8 mouse cellular contexts compared by ENCODE assay signal in the genomic region with DNA sequence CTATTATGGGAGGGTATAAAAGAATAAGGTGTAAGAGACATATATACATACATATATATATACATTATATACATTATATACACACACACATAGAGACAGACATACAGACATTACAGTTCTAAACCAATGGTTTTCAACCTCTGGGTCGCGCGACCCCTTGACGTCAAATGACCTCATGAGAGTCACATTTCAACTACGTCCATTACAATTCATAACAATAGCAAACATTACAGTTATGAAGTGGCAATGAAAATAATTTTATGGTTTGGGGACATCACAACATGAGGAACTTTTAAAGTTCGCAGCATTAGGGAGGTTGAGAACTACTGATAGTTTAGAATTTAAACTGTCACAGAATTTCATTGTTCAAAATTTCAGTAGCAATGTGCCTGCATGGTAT. TPM values are rescaled to one million over a fixed set of nuclear protein-coding genes. Genes with fewer than 3 reads are reported as not detected.
A peak's percentile ranks its signal among the peaks of the same experiment; 100 is the strongest.
DNase-seq lines count a peak whose midpoint lies in the region; ATAC-seq and TF ChIP-seq lines count a peak whose summit lies in the region.

No protein-coding gene starts in this region.

- no peak overlapping the region for H3K27ac ChIP-seq in kidney, embryonic 16.5 days (ENCODE audit: low read length)
- no peak overlapping the region for H3K27ac ChIP-seq in embryonic fibroblast, embryonic 13.5 days (ENCODE audit: insufficient read depth, low read length)
- H3K27ac ChIP-seq in intestine, embryonic 14.5 days (ENCODE audit: low read depth): no peak overlapping the region
- H3K27ac ChIP-seq in midbrain, embryonic 15.5 days: no peak overlapping the region

- no peaks in the 10 kb centered on the region for H3K36me3 ChIP-seq in kidney, embryonic 16.5 days (ENCODE audit: insufficient read depth, low read length)
- H3K36me3 ChIP-seq in intestine, embryonic 14.5 days (ENCODE audit: control insufficient read depth, insufficient read depth, low read length): no peaks in the 10 kb centered on the region
- H3K36me3 ChIP-seq in midbrain, embryonic 15.5 days (replicated peaks): no peaks in the 10 kb centered on the region

- peak overlapping the region; percentile 97; the same call in 1 of the 2 replicates for H3K9ac ChIP-seq in kidney, embryonic 16.5 days (replicated peaks; ENCODE audit: low read length)
- peak overlapping the region; percentile 95 for H3K9ac ChIP-seq in intestine, embryonic 14.5 days (ENCODE audit: low read length)
- 0 out of 2 replicates have a peak overlapping the region, but pooled peaks have one; percentile 89 for H3K9ac ChIP-seq in midbrain, embryonic 15.5 days

- TF ChIP-seq POLR2A in embryonic fibroblast, embryonic 13.5 days (IDR thresholded peaks at IDR 0.05; ENCODE audit: low read depth, low read length): no peak

- peak overlapping the region; percentile 95 for H3K4me3 ChIP-seq in kidney, embryonic 16.5 days (ENCODE audit: low read length)
- H3K4me3 ChIP-seq in embryonic fibroblast, embryonic 13.5 days (ENCODE audit: insufficient read depth, low read length): peak overlapping the region; percentile 94
- H3K4me3 ChIP-seq in intestine, embryonic 14.5 days (ENCODE audit: low read depth, low read length): peak overlapping the region; percentile 82
- peak overlapping the region; percentile 75 for H3K4me3 ChIP-seq in midbrain, embryonic 15.5 days

- no peaks in the 10 kb centered on the region for H3K27me3 ChIP-seq in kidney, embryonic 16.5 days (ENCODE audit: insufficient read depth, low read length)
- H3K27me3 ChIP-seq in intestine, embryonic 14.5 days (replicated peaks; ENCODE audit: control insufficient read depth, insufficient read depth, low read length): no peaks in the 10 kb centered on the region
- H3K27me3 ChIP-seq in midbrain, embryonic 15.5 days (replicated peaks): no peaks in the 10 kb centered on the region

- peak overlapping the region; percentile 79 for H3K4me2 ChIP-seq in kidney, embryonic 16.5 days (replicated peaks; ENCODE audit: low read depth, low read length)
- peak overlapping the region; percentile 72 for H3K4me2 ChIP-seq in intestine, embryonic 14.5 days (ENCODE audit: low read length)
- H3K4me2 ChIP-seq in midbrain, embryonic 15.5 days: peak overlapping the region; percentile 56

- intact Hi-C loops in gastrocnemius, postnatal 14 days (cut with DNase I; ENCODE audit: low total_unique reads): no loop called here

- 0 out of 2 replicates have a peak, but pooled peaks cover 4% of the 10 kb centered on the region for H3K9me3 ChIP-seq in kidney, embryonic 16.5 days (ENCODE audit: low read length)
- 0 out of 2 replicates have a peak, but pooled peaks cover 5% of the 10 kb centered on the region for H3K9me3 ChIP-seq in intestine, embryonic 14.5 days (ENCODE audit: control insufficient read depth, low read length)
- no peaks in the 10 kb centered on the region for H3K9me3 ChIP-seq in midbrain, embryonic 15.5 days

- H3K4me1 ChIP-seq in kidney, embryonic 16.5 days (ENCODE audit: insufficient read depth, low read length): peaks cover 15% of the 10 kb centered on the region
- no peaks in the 10 kb centered on the region; the same call in 1 of the 2 replicates for H3K4me1 ChIP-seq in embryonic fibroblast, embryonic 13.5 days (ENCODE audit: control insufficient read depth, insufficient read depth, low read length)
- peaks cover 4% of the 10 kb centered on the region; the same call in 1 of the 2 replicates for H3K4me1 ChIP-seq in intestine, embryonic 14.5 days (replicated peaks; ENCODE audit: control insufficient read depth, insufficient read depth, low read length)
- peaks cover 30% of the 10 kb centered on the region for H3K4me1 ChIP-seq in midbrain, embryonic 15.5 days

- ATAC-seq in kidney, embryonic 16.5 days (ENCODE audit: low FRiP score, low TSS enrichment): no peak
- ATAC-seq in intestine, embryonic 14.5 days (replicated peaks; ENCODE audit: low FRiP score, low TSS enrichment, low read depth): no peak
- no peak for ATAC-seq in midbrain, embryonic 15.5 days (replicated peaks)
- no peak for ATAC-seq in granulocyte monocyte progenitor cell, adult 5-6 weeks (replicated peaks; ENCODE audit: poor library complexity, severe bottlenecking)

- WGBS in kidney, embryonic 16.5 days: 78% methylated on average over 6 of the region's 6 CpGs
- 72% methylated on average over 6 of the region's 6 CpGs for WGBS in intestine, embryonic 14.5 days
- 80% methylated on average over 6 of the region's 6 CpGs for WGBS in midbrain, embryonic 15.5 days

- no peak for DNase-seq in kidney, adult 11 months
- no peak for DNase-seq in intestine, embryonic 14.5 days (ENCODE audit: low spot score)
- no peak for DNase-seq in thymus, postnatal 0 days (ENCODE audit: low spot score)
- DNase-seq in gastrocnemius, postnatal 14 days: no peak

- TF ChIP-seq CTCF in embryonic fibroblast, embryonic 13.5 days (IDR thresholded peaks at IDR 0.05; ENCODE audit: borderline replicate concordance, insufficient read depth, low read length): no peak

RNA-seq across cellular contexts. Expression of a gene that starts 1.5 kb away (rescaled TPM):
- polyA plus RNA-seq in kidney, embryonic 16.5 days (2015; fragmentation: Nextera tagmentation; extraction: Ambion mirVana): 2.8 and 3.0 TPM in 2 replicates
- 6.9 and 11.1 TPM in 2 replicates for polyA plus RNA-seq in embryonic fibroblast, embryonic 13.5 days (2011; ENCODE audit: insufficient read length, low read depth, missing spikeins)
- 6.1 and 7.0 TPM in 2 replicates for polyA plus RNA-seq in intestine, embryonic 14.5 days (2014; fragmentation: Nextera tagmentation; extraction: Ambion mirVana)
- polyA plus RNA-seq in midbrain, embryonic 15.5 days (2015; fragmentation: Nextera tagmentation; extraction: Ambion mirVana): 4.9 and 6.6 TPM in 2 replicates
- polyA plus RNA-seq in thymus, postnatal 0 days (2015; fragmentation: Nextera tagmentation; extraction: Ambion mirVana): 1.8 and 2.1 TPM in 2 replicates
- 34.6 and 35.7 TPM in 2 replicates for total RNA-seq in granulocyte monocyte progenitor cell, adult 5-6 weeks (2014; fragmentation: Nextera tagmentation)
- total RNA-seq in granulocyte monocyte progenitor cell, adult 5-6 weeks (2017): 39.8 and 44.6 TPM in 2 replicates
- total RNA-seq in gastrocnemius, postnatal 14 days (2021): 10 to 100 TPM; 28.0 to 68.5 TPM

RNA-seq across cellular contexts. Expression of a gene that starts 40.8 kb away (rescaled TPM):
- 0.98 and 1.3 TPM in 2 replicates for polyA plus RNA-seq in kidney, embryonic 16.5 days (2015; fragmentation: Nextera tagmentation; extraction: Ambion mirVana)
- not detected in 2 replicates for polyA plus RNA-seq in embryonic fibroblast, embryonic 13.5 days (2011; ENCODE audit: insufficient read length, low read depth, missing spikeins)
- 2.7 and 3.4 TPM in 2 replicates for polyA plus RNA-seq in intestine, embryonic 14.5 days (2014; fragmentation: Nextera tagmentation; extraction: Ambion mirVana)
- polyA plus RNA-seq in midbrain, embryonic 15.5 days (2015; fragmentation: Nextera tagmentation; extraction: Ambion mirVana): 0.86 and 1.2 TPM in 2 replicates
- polyA plus RNA-seq in thymus, postnatal 0 days (2015; fragmentation: Nextera tagmentation; extraction: Ambion mirVana): 0.60 and 0.74 TPM in 2 replicates
- total RNA-seq in granulocyte monocyte progenitor cell, adult 5-6 weeks (2014; fragmentation: Nextera tagmentation): not detected in 2 replicates
- 0.98 TPM in 1 of 2 replicates, not detected in the other for total RNA-seq in granulocyte monocyte progenitor cell, adult 5-6 weeks (2017)
- total RNA-seq in gastrocnemius, postnatal 14 days (2021): 1 to 10 TPM; 1.6 TPM
